Mouse (Mus musculus): ENCODE results near the gene Gm16223. TPM values are rescaled to one million over a fixed set of nuclear protein-coding genes. Genes with fewer than 3 reads are reported as not detected.

Gm16223 gene
- not detected in 2 replicates for polyA plus RNA-seq (2015; fragmentation: Nextera tagmentation; extraction: Ambion mirVana)

DNA sequence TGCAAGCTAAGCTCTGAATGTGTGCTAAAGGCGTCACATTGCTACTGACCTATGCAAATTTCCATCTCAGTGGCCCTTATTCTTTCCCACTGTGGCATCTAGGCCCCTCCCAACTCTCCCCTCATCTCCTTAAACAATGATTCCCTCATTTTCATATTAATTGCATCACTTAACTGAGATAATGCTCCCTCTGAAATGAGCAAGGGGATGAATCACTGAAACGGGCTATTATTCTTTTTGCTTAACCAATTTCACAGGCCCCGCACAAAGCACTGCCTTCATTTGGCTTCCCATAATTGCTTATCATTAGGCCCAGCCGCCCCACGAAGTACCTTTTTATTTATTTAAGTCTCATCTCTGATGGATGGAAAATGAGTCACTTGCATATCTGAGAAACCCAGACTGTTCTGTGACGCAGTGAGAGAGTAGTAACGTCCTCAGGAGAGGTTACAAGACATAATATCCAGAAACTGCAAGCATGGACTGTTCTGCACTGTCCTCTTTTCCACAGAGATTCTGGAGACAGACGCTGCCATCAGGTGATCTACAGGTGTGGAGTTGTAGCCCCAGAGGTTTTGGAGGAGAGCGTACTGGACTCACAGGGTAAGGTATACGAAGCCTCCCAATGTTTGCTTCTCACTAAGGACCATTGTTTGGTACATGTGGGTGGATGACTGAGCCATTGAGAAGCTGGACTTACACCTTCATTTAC lies at the start of gene Gm16223:
TSS of gene Gm16223 (plus strand) at position 485 of the 712 bp plus-strand sequence.
- Histone ChIP-seq H3K4me3 (no peak within 1 kb of the TSS), H3K9me3 (replicated peaks) (no peaks in the 10 kb centered on the region), H3K9ac (no peak within 1 kb of the TSS), H3K27me3 (no peaks in the 10 kb centered on the region), H3K4me2 (no peak within 1 kb of the TSS), H3K4me1 (replicated peaks) (no peaks in the 10 kb centered on the region), H3K27ac (no peak within 1 kb of the TSS), H3K36me3 (no peaks in the 10 kb centered on the region)
- WGBS: 72% methylated on average over 10 of the region's 10 CpGs
- ATAC-seq (replicated peaks; ENCODE audit: insufficient number of reproducible peaks, insufficient read depth, low FRiP score, low read depth): no peak

DNA sequence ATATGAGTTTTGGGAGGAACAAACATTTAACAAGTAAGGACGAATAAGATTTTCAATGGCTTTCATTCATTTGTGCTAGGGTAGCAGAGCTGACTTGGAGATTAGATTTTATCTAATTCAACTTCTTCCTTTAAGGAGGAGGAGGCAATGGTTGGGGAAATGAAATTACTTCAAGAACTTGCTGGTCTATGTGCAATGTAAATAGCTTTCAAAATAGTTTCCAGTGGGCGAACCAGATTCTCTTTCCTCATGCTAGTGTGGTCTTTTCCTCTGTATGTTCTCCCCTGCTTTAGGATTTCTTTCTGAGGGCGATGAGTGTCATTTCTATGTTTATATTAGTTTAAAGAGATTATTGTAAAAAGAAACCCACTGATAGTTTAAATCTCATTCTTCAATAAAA lies 45.7 kb upstream of the Gm16223 start:
- H3K4me3 ChIP-seq: no peak overlapping the region

DNA sequence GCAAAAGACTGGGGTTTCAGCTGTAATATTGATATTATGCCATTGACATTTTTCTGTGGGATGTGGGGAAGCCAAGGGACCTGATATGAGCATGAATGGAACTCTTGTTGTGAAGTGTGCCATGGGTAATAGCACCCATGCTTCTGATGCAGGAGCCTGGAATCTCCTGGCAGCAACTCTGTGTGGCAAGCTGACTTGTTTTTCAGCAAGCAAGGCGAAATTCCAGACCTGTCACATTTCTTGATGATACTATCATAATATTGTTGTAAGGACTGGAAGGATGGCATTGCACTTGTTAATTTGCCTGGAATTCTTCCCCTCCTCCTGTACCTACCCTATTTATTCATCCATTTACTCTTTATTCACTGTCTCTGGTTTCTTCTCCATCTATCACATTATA lies 44.2 kb upstream of the Gm16223 start:
- H3K36me3 ChIP-seq: no peaks in the 10 kb centered on the region
- H3K27me3 ChIP-seq: no peaks in the 10 kb centered on the region
- no peaks in the 10 kb centered on the region for H3K9me3 ChIP-seq (replicated peaks)
- H3K4me1 ChIP-seq (replicated peaks): no peaks in the 10 kb centered on the region
- no peak overlapping the region for H3K9ac ChIP-seq
- H3K4me3 ChIP-seq: no peak overlapping the region
- 46% methylated on average over 1 of the region's 1 CpGs for WGBS
- no peak for ATAC-seq (replicated peaks; ENCODE audit: insufficient number of reproducible peaks, insufficient read depth, low FRiP score, low read depth)
- no peak overlapping the region for H3K27ac ChIP-seq
- H3K4me2 ChIP-seq: no peak overlapping the region

More for the DNA sequence above, 45.7 kb upstream of the Gm16223 start:
- no peak overlapping the region for H3K9ac ChIP-seq
- H3K27ac ChIP-seq: no peak overlapping the region
- no peak overlapping the region for H3K4me2 ChIP-seq
- no peaks in the 10 kb centered on the region for H3K4me1 ChIP-seq (replicated peaks)
- H3K9me3 ChIP-seq (replicated peaks): no peaks in the 10 kb centered on the region
- WGBS: 72% methylated on average over 3 of the region's 3 CpGs
- H3K36me3 ChIP-seq: no peaks in the 10 kb centered on the region
- no peaks in the 10 kb centered on the region for H3K27me3 ChIP-seq
- ATAC-seq (replicated peaks; ENCODE audit: insufficient number of reproducible peaks, insufficient read depth, low FRiP score, low read depth): no peak

DNA sequence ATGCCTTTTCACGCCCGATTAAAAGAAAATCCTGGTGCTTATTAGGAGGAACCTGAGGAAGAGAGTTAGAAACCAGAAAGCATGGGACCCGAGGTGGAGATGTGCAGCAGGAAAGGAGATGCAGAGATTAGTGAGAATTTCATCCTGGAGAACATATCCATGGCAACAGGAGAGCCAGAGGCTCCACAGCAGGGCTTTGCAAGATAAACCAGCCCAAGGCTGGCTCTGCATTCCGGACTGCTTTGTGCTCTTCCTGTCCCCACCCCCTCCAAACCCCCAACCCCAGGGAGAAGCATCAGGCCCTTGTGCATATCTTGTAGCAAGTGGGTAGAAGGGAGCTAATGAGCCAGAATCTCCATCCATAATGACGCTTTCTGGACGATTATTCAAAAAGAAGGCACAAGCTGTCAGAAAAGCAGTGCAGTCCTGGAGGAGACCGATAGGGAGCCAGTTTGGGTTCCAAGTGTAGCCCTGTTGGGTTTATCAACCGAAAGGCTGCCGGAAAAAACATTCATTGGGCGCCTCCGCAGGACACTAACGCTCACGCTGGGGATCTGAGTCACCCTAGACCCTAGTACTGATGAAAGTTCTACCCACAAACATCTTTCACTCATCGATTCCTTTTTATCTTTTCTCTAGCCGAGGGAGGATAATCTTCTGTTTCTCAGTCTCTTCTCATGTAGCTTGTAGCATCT lies 31.2 kb upstream of the Gm16223 start:
- 48% methylated on average over 15 of the region's 15 CpGs for WGBS
- ATAC-seq (replicated peaks; ENCODE audit: insufficient number of reproducible peaks, insufficient read depth, low FRiP score, low read depth): no peak
- Histone ChIP-seq H3K4me1 (replicated peaks) (no peaks in the 10 kb centered on the region), H3K9me3 (replicated peaks) (no peaks in the 10 kb centered on the region), H3K4me3 (no peak overlapping the region), H3K36me3 (no peaks in the 10 kb centered on the region), H3K9ac (no peak overlapping the region), H3K4me2 (no peak overlapping the region), H3K27me3 (no peaks in the 10 kb centered on the region), H3K27ac (no peak overlapping the region)

DNA sequence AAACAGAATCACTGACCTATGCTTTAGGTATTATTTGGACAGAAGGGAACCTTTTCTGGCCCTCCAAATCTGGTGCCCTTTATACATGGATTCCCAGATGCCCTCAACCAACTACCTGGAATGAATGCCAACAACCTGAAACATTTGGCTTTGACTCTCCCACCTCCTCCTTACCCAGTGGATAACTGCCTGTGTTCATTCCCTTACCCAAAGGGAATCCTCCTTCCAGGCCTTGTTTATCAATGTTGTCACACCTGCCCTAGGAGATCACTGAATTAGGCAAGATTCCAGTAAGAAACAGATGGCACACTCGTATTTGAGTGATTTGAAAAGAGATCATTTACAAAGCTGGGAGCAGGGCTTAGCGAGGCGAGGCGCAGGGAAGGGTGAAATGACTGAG lies 13.1 kb upstream of the Gm16223 start:
- Histone ChIP-seq H3K9me3 (replicated peaks) (no peaks in the 10 kb centered on the region), H3K4me3 (no peak overlapping the region), H3K27me3 (no peaks in the 10 kb centered on the region), H3K9ac (no peak overlapping the region), H3K4me1 (replicated peaks) (no peaks in the 10 kb centered on the region), H3K27ac (no peak overlapping the region), H3K4me2 (no peak overlapping the region), H3K36me3 (no peaks in the 10 kb centered on the region)
- 71% methylated on average over 4 of the region's 4 CpGs for WGBS
- ATAC-seq (replicated peaks; ENCODE audit: insufficient number of reproducible peaks, insufficient read depth, low FRiP score, low read depth): no peak

DNA sequence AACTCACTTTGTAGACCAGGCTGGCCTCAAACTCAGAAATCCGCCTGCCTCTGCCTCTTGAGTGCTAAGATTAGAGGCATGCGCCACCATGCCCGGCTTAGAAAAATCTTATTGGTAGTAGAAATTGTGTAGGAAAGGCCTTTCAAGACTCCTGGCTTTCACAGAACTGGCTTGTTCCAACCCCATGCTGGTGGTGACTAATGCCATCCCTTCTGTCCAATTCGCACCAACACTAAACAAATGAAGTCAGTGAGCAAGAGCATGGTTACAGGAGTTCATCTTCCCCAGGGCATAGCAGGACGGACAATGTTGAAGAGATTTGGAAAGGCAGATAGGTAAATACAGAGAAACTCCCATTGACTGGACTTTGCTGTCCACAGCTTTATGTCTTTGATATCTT lies 12.6 kb upstream of the Gm16223 start:
- no peak for ATAC-seq (replicated peaks; ENCODE audit: insufficient number of reproducible peaks, insufficient read depth, low FRiP score, low read depth)
- Histone ChIP-seq H3K27me3 (no peaks in the 10 kb centered on the region), H3K27ac (no peak overlapping the region), H3K9me3 (replicated peaks) (no peaks in the 10 kb centered on the region), H3K36me3 (no peaks in the 10 kb centered on the region), H3K4me2 (no peak overlapping the region), H3K4me3 (no peak overlapping the region), H3K9ac (no peak overlapping the region), H3K4me1 (replicated peaks) (no peaks in the 10 kb centered on the region)
- WGBS: 83% methylated on average over 5 of the region's 5 CpGs

DNA sequence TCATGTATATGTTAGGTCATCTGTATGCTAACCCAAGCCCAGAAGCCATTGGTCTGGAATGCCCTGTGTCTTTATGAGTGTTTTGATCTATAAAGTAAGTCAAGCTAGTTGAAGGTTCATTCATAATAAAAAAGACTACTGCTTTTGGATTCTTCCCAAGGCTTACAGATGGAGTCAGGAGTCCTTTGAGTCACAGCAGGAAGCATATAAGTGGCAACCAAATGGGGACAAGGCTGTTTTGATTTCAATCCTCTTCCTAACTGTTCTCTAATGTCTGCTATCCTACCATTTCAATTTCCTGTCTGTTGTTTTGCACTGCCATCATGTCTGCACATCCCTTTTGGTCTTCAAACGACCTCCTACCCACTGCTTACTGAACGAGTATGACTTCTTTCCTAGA lies 2.7 kb upstream of the Gm16223 start:
- Histone ChIP-seq H3K4me3 (no peak overlapping the region), H3K36me3 (no peaks in the 10 kb centered on the region), H3K27ac (no peak overlapping the region), H3K9ac (no peak overlapping the region), H3K9me3 (replicated peaks) (no peaks in the 10 kb centered on the region), H3K27me3 (no peaks in the 10 kb centered on the region), H3K4me1 (replicated peaks) (no peaks in the 10 kb centered on the region), H3K4me2 (no peak overlapping the region)
- no peak for ATAC-seq (replicated peaks; ENCODE audit: insufficient number of reproducible peaks, insufficient read depth, low FRiP score, low read depth)
- WGBS: 42% methylated on average over 2 of the region's 2 CpGs

DNA sequence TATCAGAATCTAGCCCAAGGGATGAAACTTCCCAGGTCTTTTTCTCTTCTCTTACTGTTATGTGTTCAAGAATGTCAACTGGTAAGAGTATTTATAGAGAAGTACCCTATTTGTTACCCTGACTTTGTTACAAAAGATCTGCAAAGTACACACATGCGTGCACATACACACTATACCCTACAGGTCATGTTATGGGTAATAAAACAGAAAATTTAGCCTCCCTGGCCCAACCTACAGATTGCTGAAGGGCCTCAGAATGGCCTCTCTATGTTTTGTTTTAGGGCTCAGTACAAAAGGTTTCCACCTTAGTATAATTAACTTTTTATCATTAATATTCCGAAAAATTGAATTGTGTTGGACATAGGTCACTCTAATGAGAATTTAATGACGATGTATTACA lies 685 bp upstream of the Gm16223 start:
- WGBS: 65% methylated on average over 3 of the region's 3 CpGs
- Histone ChIP-seq H3K27ac (no peak overlapping the region), H3K9me3 (replicated peaks) (no peaks in the 10 kb centered on the region), H3K9ac (no peak overlapping the region), H3K4me3 (no peak overlapping the region), H3K4me1 (replicated peaks) (no peaks in the 10 kb centered on the region), H3K36me3 (no peaks in the 10 kb centered on the region), H3K27me3 (no peaks in the 10 kb centered on the region), H3K4me2 (no peak overlapping the region)
- ATAC-seq (replicated peaks; ENCODE audit: insufficient number of reproducible peaks, insufficient read depth, low FRiP score, low read depth): no peak

DNA sequence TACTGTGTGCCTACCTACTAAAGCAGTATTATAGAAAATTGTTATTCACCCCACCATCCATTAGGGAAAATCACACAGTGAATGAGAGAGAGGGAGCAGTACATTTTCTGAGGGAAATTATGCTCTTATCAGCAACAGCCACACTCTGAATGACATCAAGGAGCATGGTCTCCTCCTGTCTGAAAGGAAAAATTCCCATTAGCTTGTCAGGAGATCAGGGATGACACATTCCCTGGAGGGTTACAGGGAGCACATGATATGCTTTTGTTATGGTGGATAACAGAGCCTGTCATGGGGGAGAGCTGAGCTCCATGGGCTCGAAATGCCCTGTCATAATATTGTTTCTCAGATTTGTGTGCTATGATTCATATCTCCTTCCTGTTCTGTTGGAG lies 424 bp downstream of the Gm16223 start:
- no peak overlapping the region for H3K4me3 ChIP-seq
- no peaks in the 10 kb centered on the region for H3K36me3 ChIP-seq
- H3K27ac ChIP-seq: no peak overlapping the region
- no peak for ATAC-seq (replicated peaks; ENCODE audit: insufficient number of reproducible peaks, insufficient read depth, low FRiP score, low read depth)
- H3K27me3 ChIP-seq: no peaks in the 10 kb centered on the region
- no peaks in the 10 kb centered on the region for H3K9me3 ChIP-seq (replicated peaks)
- 48% methylated on average over 1 of the region's 1 CpGs for WGBS
- no peak overlapping the region for H3K4me2 ChIP-seq
- no peak overlapping the region for H3K9ac ChIP-seq
- no peaks in the 10 kb centered on the region for H3K4me1 ChIP-seq (replicated peaks)

DNA sequence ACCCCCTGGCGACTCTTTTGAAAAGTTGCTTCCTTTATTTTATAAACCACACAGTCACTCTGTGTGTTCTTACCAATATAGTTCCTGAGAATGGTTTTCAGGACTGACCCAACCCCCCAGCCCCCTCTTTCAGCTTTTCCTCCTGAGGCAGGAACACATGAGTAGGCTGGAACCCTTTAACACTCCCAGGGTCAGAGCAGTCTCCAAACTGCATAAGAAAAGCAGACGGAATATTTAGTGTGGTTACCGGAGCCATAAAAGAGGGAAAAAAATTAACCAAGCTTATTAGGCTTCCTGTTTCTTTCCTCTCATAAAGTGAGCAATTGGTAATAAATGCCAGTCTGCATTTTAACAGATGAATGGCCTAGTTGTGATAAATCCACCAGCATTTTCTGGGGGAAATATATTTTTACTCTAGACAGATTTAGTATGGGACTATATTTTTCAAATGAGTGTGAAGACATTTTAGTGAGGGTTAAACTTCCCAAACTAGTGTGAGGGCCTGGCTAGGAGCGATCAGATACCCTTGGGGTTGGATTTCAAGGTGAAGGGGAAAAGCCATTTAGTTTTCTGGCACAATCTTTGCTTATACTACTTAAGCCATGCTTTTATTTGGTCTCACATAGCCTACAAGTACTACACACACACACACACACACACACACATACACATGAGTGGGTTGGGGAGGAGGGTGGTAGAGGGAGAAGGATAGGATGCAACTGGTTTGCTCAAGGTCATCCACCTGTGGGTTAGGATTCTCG lies 49.0 kb downstream of the Gm16223 start:
- WGBS: 71% methylated on average over 5 of the region's 5 CpGs
- no peak overlapping the region for H3K4me3 ChIP-seq
- ATAC-seq (replicated peaks; ENCODE audit: insufficient number of reproducible peaks, insufficient read depth, low FRiP score, low read depth): no peak

DNA sequence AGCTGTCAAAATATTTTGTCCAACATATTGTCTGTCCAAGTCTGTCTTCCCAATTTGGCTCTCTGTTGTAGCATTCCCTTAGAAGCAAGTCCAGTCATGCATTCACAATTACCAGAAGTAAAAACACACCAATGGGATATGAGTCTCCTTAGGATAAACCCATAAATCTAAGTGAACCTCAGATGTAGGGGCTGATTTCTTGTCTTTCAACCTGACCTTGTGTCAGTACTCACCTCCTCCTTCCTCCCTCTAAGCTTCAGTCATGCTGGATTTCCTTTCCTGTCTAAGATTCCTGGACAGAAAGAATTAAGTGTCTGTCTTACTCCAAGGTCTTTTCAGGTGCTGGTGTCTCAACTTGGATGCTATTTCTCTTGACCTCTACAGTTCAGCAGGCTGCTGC lies 57.8 kb downstream of the Gm16223 start:
- Histone ChIP-seq H3K4me1 (replicated peaks) (no peaks in the 10 kb centered on the region), H3K9ac (no peak overlapping the region), H3K36me3 (no peaks in the 10 kb centered on the region), H3K4me2 (no peak overlapping the region), H3K9me3 (replicated peaks) (no peaks in the 10 kb centered on the region), H3K27ac (no peak overlapping the region), H3K4me3 (no peak overlapping the region), H3K27me3 (no peaks in the 10 kb centered on the region)
- ATAC-seq (replicated peaks; ENCODE audit: insufficient number of reproducible peaks, insufficient read depth, low FRiP score, low read depth): no peak

More for the DNA sequence above, 49.0 kb downstream of the Gm16223 start:
- Histone ChIP-seq H3K27me3 (no peaks in the 10 kb centered on the region), H3K9ac (no peak overlapping the region), H3K9me3 (replicated peaks) (no peaks in the 10 kb centered on the region), H3K4me1 (replicated peaks) (no peaks in the 10 kb centered on the region), H3K4me2 (no peak overlapping the region), H3K27ac (no peak overlapping the region), H3K36me3 (no peaks in the 10 kb centered on the region)
